Mouse (Mus musculus): ENCODE measurements around the gene AW551984. TPM values are rescaled to one million over a fixed set of nuclear protein-coding genes. Genes with fewer than 3 reads are reported as not detected.

Gene AW551984
- polyA plus RNA-seq, 1 experiment from 2014 or later, result 73.0 TPM

DNA sequence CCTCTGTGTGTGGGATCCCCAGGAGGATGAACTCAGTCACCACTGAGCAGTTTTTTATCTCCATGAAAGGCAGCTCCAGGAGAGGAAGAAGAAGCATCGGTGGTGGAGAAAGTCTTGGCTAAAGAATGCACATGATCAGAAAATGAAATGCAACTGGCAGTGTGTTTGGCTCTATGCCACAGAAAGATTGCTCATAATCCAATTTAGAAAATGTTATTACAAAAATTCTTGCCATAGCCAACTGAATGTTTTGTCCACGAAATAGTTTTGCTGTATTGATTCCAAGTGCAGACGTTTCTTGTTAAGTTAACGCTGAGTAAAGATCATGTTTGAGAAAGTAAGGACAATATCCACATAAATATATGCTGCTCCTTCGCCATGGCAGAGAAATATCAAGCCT lies 53.4 kb downstream of the AW551984 start:
- Histone ChIP-seq H3K9ac (replicated peaks; ENCODE audit: low read depth, low read length) (no peak overlapping the region), H3K27ac (ENCODE audit: low read length) (no peak overlapping the region)

More for the DNA sequence above, 53.4 kb downstream of the AW551984 start:
- no peak overlapping the region for H3K4me3 ChIP-seq (replicated peaks; ENCODE audit: low read length)
- no peaks in the 10 kb centered on the region for H3K9me3 ChIP-seq (ENCODE audit: control insufficient read depth, low read length)
- no peaks in the 10 kb centered on the region for H3K4me1 ChIP-seq (replicated peaks; ENCODE audit: control insufficient read depth, insufficient read depth, low read length)
- ATAC-seq, result no peak
- no peaks in the 10 kb centered on the region for H3K36me3 ChIP-seq (ENCODE audit: control insufficient read depth, insufficient read depth)
- H3K4me2 ChIP-seq (ENCODE audit: low read length), result no peak overlapping the region
- 70% methylated on average over 5 of the region's 5 CpGs for WGBS
- no peaks in the 10 kb centered on the region for H3K27me3 ChIP-seq (replicated peaks; ENCODE audit: control insufficient read depth, insufficient read depth, low read length)

Other genes with a start within 250 kb of the AW551984 start
- gene Olfr951, start 217.0 kb downstream of the AW551984 start, polyA plus RNA-seq (2015; fragmentation: Nextera tagmentation; extraction: Ambion mirVana), result not detected in 2 replicates
- not detected in 2 replicates for gene Olfr952, start 177.3 kb downstream of the AW551984 start, polyA plus RNA-seq (2015; fragmentation: Nextera tagmentation; extraction: Ambion mirVana)
- gene Olfr954, start 147.7 kb downstream of the AW551984 start, polyA plus RNA-seq (2015; fragmentation: Nextera tagmentation; extraction: Ambion mirVana), result not detected in 2 replicates
- gene Olfr955, start 132.5 kb downstream of the AW551984 start, polyA plus RNA-seq (2015; fragmentation: Nextera tagmentation; extraction: Ambion mirVana), result not detected in 2 replicates
- gene Olfr44, start 110.4 kb downstream of the AW551984 start, polyA plus RNA-seq (2015; fragmentation: Nextera tagmentation; extraction: Ambion mirVana), result not detected in 2 replicates
- not detected in 2 replicates for gene Olfr957, start 88.6 kb downstream of the AW551984 start, polyA plus RNA-seq (2015; fragmentation: Nextera tagmentation; extraction: Ambion mirVana)
- gene Olfr958, start 50.3 kb downstream of the AW551984 start, polyA plus RNA-seq (2015; fragmentation: Nextera tagmentation; extraction: Ambion mirVana), result not detected in 2 replicates
- not detected in 2 replicates for gene Olfr959, start 28.8 kb downstream of the AW551984 start, polyA plus RNA-seq (2015; fragmentation: Nextera tagmentation; extraction: Ambion mirVana)
- gene Olfr148, start 6.3 kb upstream of the AW551984 start, polyA plus RNA-seq (2015; fragmentation: Nextera tagmentation; extraction: Ambion mirVana), result not detected in 2 replicates
- gene Olfr960, start 17.0 kb upstream of the AW551984 start, polyA plus RNA-seq (2015; fragmentation: Nextera tagmentation; extraction: Ambion mirVana), result not detected in 2 replicates
- gene Olfr961, start 40.7 kb upstream of the AW551984 start, polyA plus RNA-seq (2015; fragmentation: Nextera tagmentation; extraction: Ambion mirVana), result not detected in 2 replicates
- not detected in 2 replicates for gene Olfr963, start 62.8 kb upstream of the AW551984 start, polyA plus RNA-seq (2015; fragmentation: Nextera tagmentation; extraction: Ambion mirVana)
- gene Olfr149, start 102.7 kb upstream of the AW551984 start, polyA plus RNA-seq (2015; fragmentation: Nextera tagmentation; extraction: Ambion mirVana), result not detected in 2 replicates
- gene Olfr965, start 107.0 kb upstream of the AW551984 start, polyA plus RNA-seq (2015; fragmentation: Nextera tagmentation; extraction: Ambion mirVana), result not detected in 2 replicates
- gene Olfr150, start 126.6 kb upstream of the AW551984 start, polyA plus RNA-seq (2015; fragmentation: Nextera tagmentation; extraction: Ambion mirVana), result not detected in 2 replicates
- gene Olfr967, start 141.8 kb upstream of the AW551984 start, polyA plus RNA-seq (2015; fragmentation: Nextera tagmentation; extraction: Ambion mirVana), result not detected in 2 replicates
- gene Olfr968, start 178.8 kb upstream of the AW551984 start, polyA plus RNA-seq (2015; fragmentation: Nextera tagmentation; extraction: Ambion mirVana), result not detected in 2 replicates
- gene Olfr969, start 186.5 kb upstream of the AW551984 start, polyA plus RNA-seq (2015; fragmentation: Nextera tagmentation; extraction: Ambion mirVana), result not detected in 2 replicates
- gene Olfr970, start 204.5 kb upstream of the AW551984 start, polyA plus RNA-seq (2015; fragmentation: Nextera tagmentation; extraction: Ambion mirVana), result not detected in 2 replicates
- gene Olfr971, start 232.5 kb upstream of the AW551984 start, polyA plus RNA-seq (2015; fragmentation: Nextera tagmentation; extraction: Ambion mirVana), result not detected in 2 replicates

All from forebrain, embryonic 16.5 days (tissue).